Mouse (Mus musculus) midbrain, embryonic 10.5 days (tissue): ENCODE data around the gene Polr2g. TPM values are rescaled to one million over a fixed set of nuclear protein-coding genes. Genes with fewer than 3 reads are reported as not detected.

ENCODE experiments used
- DNase-seq: peaks from one replicate; pipeline ENCODE4 v3.0.0-alpha.2; 2017; ENCODE audit warnings: low spot score
- H3K27ac ChIP-seq: fragments of 300-500 bp; sonication (generic); replicated peaks from 2 replicates; pipeline ENCODE4 v1.5.1; 2016; ENCODE audit warnings: mild to moderate bottlenecking
- H3K27me3 ChIP-seq: fragments of 300-500 bp; sonication (generic); 2 replicates; pipeline ENCODE4 v1.6.1; 2016; ENCODE audit warnings: low read depth, mild to moderate bottlenecking; ENCODE audit not compliant: poor library complexity, severe bottlenecking
- H3K36me3 ChIP-seq: fragments of 300-500 bp; sonication (generic); 2 replicates; pipeline ENCODE4 v1.6.1; 2016; ENCODE audit warnings: mild to moderate bottlenecking, moderate library complexity
- H3K4me1 ChIP-seq: fragments of 300-500 bp; sonication (generic); 2 replicates; pipeline ENCODE4 v1.6.1; 2016
- H3K4me3 ChIP-seq: fragments of 300-500 bp; sonication (generic); 2 replicates; pipeline ENCODE4 v1.5.1; 2016; ENCODE audit warnings: mild to moderate bottlenecking, moderate library complexity
- H3K9me3 ChIP-seq: fragments of 300-500 bp; sonication (generic); replicated peaks from 2 replicates; pipeline ENCODE4 v1.6.1; 2016; ENCODE audit warnings: mild to moderate bottlenecking
- WGBS: fragments of 180-500 bp; shearing (Covaris S2); methylation state at CpG from one replicate; pipeline ENCODE4 v1.1.7; 2016; 5-methylcytosine and 5-hydroxymethylcytosine counted together
- polyA plus RNA-seq: library from polyadenylated mRNA; unstranded; fragments of >200 nt; fragmentation: Nextera tagmentation; extraction: Ambion mirVana; gene quantifications from 2 replicates; pipeline ENCODE4 v1.2.1, GENCODE M21; 2016

Polr2g gene
- polyA plus RNA-seq, 1 experiment from 2014 or later = 176 TPM

DNA sequence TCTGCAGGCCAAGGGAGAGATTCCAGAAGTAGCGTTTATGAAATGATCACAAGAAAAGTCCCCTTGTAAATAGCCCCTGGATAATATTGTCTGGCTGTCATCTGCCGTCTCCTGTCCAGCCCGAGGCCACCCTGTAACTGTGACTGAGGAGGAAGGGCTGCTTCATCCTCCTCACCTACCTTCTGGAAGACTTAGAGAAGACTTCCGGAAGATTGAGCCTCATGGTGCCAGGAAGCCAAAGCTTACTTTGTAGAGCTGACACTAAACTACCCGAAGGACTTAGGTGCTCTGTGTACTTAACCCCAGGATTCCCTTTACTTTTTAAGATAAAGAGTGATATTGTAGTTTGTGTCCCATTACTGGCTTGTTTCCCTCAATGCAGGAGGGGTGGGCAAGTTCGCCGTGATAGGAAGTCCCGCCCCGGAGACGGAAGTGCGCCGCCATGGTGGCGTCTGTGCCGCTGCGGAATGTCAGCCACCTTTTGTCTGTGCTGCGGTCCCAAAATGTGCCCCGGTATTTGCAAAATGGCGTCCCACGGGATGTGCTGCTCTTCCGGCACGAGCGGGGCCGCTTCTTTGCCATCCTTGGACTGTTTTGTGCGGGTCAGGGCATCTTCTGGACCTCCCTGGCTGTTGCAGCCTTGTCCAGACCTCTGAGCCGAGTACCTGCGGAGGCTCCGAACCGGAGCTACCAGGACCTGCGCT is 27.7 kb downstream of the Polr2g start, which contains the start of gene Tmem223:
Tmem223 (plus strand) TSS at position 430 of the 704 bp plus-strand sequence.
- H3K36me3 ChIP-seq = peaks cover 76% of the 10 kb centered on the region
- peak within 1 kb of the TSS; percentile 98 for H3K27ac ChIP-seq
- 18% methylated on average over 29 of the region's 29 CpGs for WGBS
- H3K27me3 ChIP-seq = no peaks in the 10 kb centered on the region
- H3K4me1 ChIP-seq = peaks cover 42% of the 10 kb centered on the region
- H3K9me3 ChIP-seq = peaks cover 1% of the 10 kb centered on the region; the same call in 1 of the 2 replicates
- DNase-seq = peak; percentile 83
- H3K4me3 ChIP-seq = peak within 1 kb of the TSS; percentile 89

DNA sequence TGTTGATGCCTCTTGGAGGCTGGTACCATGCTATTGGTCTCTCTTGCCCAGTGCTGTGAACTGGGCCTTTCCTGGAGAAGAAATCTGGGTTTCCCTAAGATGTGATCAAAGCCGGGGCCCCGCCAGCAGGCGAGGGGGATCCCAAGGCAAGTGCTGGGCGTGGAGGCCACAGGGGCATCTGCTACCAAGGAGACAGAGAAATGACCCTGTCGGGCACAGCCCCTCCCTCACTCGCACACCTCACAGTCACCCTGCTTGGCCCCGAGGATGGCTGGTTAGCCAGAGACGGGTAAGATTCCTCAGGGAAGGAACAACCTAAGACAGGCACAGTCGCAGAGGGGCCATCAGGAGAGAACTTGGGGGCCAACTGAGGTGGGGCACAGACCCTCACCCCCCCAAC is 32.8 kb downstream of the Polr2g start:
- 96% methylated on average over 9 of the region's 9 CpGs for WGBS
- Histone ChIP-seq H3K4me3 (no peak overlapping the region), H3K4me1 (peaks cover 4% of the 10 kb centered on the region), H3K9me3 (peaks cover 12% of the 10 kb centered on the region; the same call in 1 of the 2 replicates), H3K27me3 (no peaks in the 10 kb centered on the region), H3K36me3 (peaks cover 99% of the 10 kb centered on the region), H3K27ac (no peak overlapping the region)
- DNase-seq = no peak

DNA sequence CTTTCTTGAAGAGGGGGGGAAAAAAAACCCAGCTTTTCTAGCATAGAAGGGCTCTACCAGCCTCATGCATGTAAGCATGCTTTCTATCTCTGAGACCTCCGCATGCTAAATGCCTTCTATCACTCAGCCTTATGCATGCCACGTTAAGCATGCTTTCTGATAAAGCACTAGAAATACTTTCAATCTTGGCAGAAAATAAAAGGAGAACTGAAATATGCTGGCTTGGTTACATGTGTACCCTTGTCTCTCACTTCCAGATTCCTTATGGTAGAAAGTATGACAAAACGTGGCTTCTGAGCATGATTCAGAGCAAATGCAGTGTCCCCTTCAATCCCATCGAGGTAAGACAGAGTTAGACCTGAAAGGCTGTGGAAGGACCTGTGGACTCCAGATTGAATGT is 35.1 kb downstream of the Polr2g start:
- Histone ChIP-seq H3K4me3 (no peak overlapping the region), H3K9me3 (peaks cover 12% of the 10 kb centered on the region; the same call in 1 of the 2 replicates), H3K36me3 (peaks cover 83% of the 10 kb centered on the region), H3K4me1 (peaks cover 8% of the 10 kb centered on the region), H3K27ac (no peak overlapping the region), H3K27me3 (no peaks in the 10 kb centered on the region)
- no peak for DNase-seq
- 94% methylated on average over 4 of the region's 4 CpGs for WGBS

DNA sequence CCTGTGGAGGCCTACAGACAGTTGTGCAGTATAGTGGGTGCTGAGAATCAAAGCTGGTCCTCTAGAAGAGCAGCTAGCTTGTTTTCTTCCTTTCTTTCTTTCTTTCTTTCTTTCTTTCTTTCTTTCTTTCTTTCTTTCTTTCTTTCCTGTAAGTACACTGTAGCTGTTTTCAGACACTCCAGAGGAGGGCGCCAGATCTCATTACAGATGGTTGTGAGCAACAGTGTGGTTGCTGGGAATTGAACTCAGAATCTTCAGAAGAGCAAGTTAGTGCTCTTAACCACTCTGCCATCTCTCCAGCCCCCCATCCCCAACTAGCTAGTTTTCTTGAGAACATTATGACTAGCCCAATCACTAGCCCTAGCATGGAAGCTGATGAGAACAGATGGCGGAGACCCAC is 37.6 kb downstream of the Polr2g start:
- Histone ChIP-seq H3K36me3 (peaks cover 59% of the 10 kb centered on the region), H3K4me3 (no peak overlapping the region), H3K9me3 (peaks cover 11% of the 10 kb centered on the region; the same call in 1 of the 2 replicates), H3K27ac (no peak overlapping the region), H3K4me1 (peaks cover 24% of the 10 kb centered on the region), H3K27me3 (no peaks in the 10 kb centered on the region)
- DNase-seq = no peak
- WGBS = 90% methylated on average over 2 of the region's 2 CpGs

DNA sequence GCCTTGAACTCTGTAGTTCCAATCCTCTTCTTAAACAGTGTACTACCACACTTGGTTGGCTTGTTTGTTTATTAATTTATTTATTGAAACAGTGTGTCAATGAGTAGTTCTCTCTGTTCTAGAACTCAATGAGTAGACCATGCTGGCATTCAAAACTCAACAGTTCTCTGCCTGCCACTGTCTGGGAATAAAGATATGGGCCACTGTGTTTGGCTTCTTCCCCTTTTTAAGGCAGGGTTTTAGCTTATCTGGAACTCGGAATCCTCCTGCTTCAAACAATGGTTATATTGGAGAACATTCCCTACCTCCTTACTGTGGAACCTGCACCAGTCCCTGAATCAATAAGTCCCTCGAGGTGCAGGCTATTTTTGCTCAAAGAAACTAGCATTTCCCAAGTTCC is 39.5 kb downstream of the Polr2g start:
- 93% methylated on average over 2 of the region's 2 CpGs for WGBS
- Histone ChIP-seq H3K27ac (no peak overlapping the region), H3K4me1 (peaks cover 28% of the 10 kb centered on the region), H3K36me3 (peaks cover 58% of the 10 kb centered on the region), H3K27me3 (no peaks in the 10 kb centered on the region), H3K9me3 (no peaks in the 10 kb centered on the region), H3K4me3 (peak overlapping the region; percentile 89)
- DNase-seq = no peak

DNA sequence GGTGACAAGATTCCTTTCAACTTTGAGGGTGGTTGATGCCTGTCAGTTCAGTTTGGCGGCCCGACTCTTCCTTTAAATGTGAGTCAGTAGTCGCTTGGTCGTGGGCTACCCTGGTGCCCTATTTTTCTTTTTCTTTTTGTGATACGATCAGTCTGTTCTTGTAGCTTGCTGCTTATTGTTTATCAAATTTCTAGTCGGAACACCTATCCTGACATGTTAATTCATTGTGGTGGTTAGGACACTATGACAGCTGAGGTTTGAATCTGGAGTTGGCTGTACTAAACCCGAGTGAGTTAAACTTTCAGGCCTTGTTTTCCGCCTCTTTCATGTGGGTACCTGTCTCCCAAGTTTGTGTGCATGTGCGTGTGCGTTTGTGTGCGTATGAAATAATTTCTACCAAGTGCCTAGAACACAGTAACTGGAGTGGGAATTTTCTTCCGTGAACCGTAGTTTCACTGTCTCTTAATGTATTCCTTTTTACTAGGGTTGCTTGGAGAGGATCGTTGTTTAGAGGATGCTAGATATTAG is 40.8 kb downstream of the Polr2g start:
- peaks cover 28% of the 10 kb centered on the region for H3K4me1 ChIP-seq
- no peaks in the 10 kb centered on the region for H3K9me3 ChIP-seq
- no peaks in the 10 kb centered on the region for H3K27me3 ChIP-seq
- peak overlapping the region; percentile 89 for H3K4me3 ChIP-seq
- peaks cover 58% of the 10 kb centered on the region for H3K36me3 ChIP-seq
- peak overlapping the region; percentile 95 for H3K27ac ChIP-seq
- no peak for DNase-seq
- WGBS = 12% methylated on average over 14 of the region's 14 CpGs

DNA sequence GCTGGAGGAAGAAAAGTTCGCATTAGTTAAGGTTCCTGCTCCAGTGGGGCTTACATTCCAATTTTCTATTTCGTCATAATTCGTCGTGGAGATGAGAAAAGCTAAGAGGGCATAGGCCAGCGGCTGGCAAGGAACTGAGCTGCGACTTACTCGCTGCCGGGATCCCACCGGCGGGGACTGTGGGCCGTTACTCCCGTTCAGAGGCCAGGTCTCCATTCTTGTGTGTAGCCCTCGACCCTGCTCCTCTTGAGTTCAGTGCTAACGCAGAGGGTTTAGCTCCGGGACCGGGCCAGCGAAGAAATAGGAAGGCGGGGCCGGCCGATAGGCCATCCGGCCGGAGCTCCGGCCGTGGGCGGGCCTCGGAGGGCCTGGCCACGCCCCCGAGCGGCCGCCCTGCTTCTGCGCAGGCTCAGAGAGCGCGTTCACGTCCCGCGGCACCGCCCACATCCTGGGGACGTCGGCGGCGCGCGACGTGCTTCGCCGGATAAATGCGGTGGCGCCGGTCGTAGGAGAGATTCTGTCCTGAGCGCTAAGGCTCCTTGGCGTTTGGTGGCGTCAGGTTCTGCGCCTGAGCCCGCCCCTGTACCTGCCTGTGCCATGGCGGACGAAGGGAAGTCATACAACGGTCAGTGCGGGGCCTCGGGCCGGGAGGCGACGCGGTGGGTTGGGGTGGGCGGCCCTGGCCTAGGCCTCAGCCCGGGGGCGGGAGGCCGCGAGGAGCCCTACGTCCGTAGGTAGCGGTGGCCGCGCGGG is 41.6 kb downstream of the Polr2g start, which contains the start of gene Nxf1:
Nxf1 (plus strand) TSS at position 439 of the 753 bp plus-strand sequence.
- Histone ChIP-seq H3K4me3 (peak within 1 kb of the TSS; percentile 89), H3K27ac (peak within 1 kb of the TSS; percentile 95), H3K27me3 (no peaks in the 10 kb centered on the region), H3K4me1 (peaks cover 28% of the 10 kb centered on the region), H3K9me3 (no peaks in the 10 kb centered on the region), H3K36me3 (peaks cover 58% of the 10 kb centered on the region)
- WGBS = under 1% methylated on average over 75 of the region's 75 CpGs
- peak; percentile 94 for DNase-seq

DNA sequence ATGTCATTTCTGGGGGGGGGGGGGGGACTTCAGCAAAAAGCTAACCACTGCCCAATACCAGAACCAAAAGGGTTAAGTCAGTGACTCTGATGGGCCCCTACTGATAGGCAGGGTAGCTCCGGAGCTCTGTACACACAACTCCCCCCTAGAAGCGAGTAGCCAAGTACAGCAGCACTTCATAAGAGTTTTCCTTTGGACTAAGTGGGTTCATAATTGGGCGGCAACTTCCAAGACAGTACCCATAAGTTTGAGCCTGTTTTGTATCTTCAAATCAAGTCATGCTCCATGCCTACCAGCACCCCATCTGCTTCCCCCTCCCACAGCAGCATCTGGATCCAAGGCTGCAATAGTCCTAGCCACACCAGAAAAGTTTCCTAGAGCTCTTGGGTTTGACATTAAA is 42.7 kb downstream of the Polr2g start:
- Histone ChIP-seq H3K36me3 (peaks cover 58% of the 10 kb centered on the region), H3K27me3 (no peaks in the 10 kb centered on the region), H3K4me3 (peak overlapping the region; percentile 89; the same call in 1 of the 2 replicates), H3K4me1 (peaks cover 28% of the 10 kb centered on the region), H3K27ac (no peak overlapping the region), H3K9me3 (no peaks in the 10 kb centered on the region)
- no peak for DNase-seq
- WGBS = 90% methylated on average over 3 of the region's 3 CpGs

DNA sequence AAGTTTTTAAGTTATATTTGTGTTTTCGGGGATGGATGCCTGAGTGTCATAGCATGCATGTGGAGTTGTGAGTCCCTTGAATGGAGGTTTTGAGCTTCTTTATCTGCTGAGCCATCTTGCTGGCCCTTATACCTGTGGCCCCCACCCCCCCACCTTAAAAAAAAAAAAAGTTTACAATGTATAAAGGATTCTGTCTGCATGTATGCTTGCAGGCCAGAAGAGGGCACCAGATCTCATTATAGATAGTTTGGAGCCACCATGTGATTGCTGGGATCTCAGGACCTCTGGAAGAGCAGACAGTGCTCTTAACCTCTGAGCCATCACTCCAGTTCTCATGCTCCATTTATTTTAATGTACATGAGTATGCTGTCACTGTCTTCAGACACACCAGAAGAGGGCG is 51.0 kb downstream of the Polr2g start:
- 79% methylated on average over 2 of the region's 2 CpGs for WGBS
- no peaks in the 10 kb centered on the region for H3K27me3 ChIP-seq
- DNase-seq = no peak
- no peaks in the 10 kb centered on the region for H3K9me3 ChIP-seq
- peaks cover 7% of the 10 kb centered on the region for H3K4me1 ChIP-seq
- H3K36me3 ChIP-seq = peaks cover 97% of the 10 kb centered on the region
- H3K4me3 ChIP-seq = no peak overlapping the region
- H3K27ac ChIP-seq = no peak overlapping the region

DNA sequence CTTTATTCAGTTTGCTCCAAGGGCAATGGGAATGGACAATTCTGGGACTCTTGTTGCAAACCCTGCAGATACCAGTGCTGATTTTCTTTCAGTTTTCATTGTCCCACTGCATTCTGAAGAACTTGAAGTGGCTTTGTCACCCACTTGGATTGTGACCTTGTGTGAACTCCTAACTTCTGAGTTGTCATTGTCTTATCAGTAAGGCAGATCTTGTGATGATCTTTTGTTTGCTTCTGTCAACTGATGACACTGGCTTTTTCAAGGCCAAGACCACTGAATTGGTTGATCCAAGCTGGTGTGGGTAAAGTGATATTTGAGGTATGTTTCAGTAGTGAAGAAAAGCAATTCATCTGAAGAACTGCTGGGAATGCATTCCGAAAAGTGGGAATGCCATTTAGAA is 53.0 kb downstream of the Polr2g start:
- Histone ChIP-seq H3K27ac (no peak overlapping the region), H3K9me3 (no peaks in the 10 kb centered on the region), H3K36me3 (peaks cover 85% of the 10 kb centered on the region), H3K4me1 (peaks cover 18% of the 10 kb centered on the region), H3K27me3 (no peaks in the 10 kb centered on the region), H3K4me3 (no peak overlapping the region)
- no peak for DNase-seq
- 97% methylated on average over 1 of the region's 1 CpGs for WGBS
